Mouse (Mus musculus): ENCODE data around the gene Fgd1. TPM values are rescaled to one million over a fixed set of nuclear protein-coding genes. Genes with fewer than 3 reads are reported as not detected.

The Fgd1 gene
- polyA plus RNA-seq, 1 experiment from 2014 or later = 15.7 TPM

- Histone ChIP-seq H3K27me3 (ENCODE audit: control insufficient read depth, insufficient read depth, low read length) (no peaks in the 10 kb centered on the region), H3K27ac (replicated peaks; ENCODE audit: low read depth, low read length) (no peak overlapping the region), H3K36me3 (ENCODE audit: control insufficient read depth, insufficient read depth, low read length) (peaks cover 28% of the 10 kb centered on the region), H3K4me2 (ENCODE audit: low read length) (no peak overlapping the region), H3K4me3 (replicated peaks; ENCODE audit: low read depth, low read length) (no peak overlapping the region), H3K9me3 (ENCODE audit: control insufficient read depth, low read length) (no peaks in the 10 kb centered on the region), H3K9ac (replicated peaks; ENCODE audit: low read length) (no peak overlapping the region), H3K4me1 (ENCODE audit: control insufficient read depth, insufficient read depth, low read length) (no peaks in the 10 kb centered on the region)
- 91% methylated on average over 7 of the region's 7 CpGs for WGBS
- no peak for ATAC-seq (ENCODE audit: low FRiP score, low TSS enrichment)
- no peak for DNase-seq
Observed at GRCm38 (mm10) chrX:151066071-151066666, 20.2 kb downstream of the Fgd1 start.

GRCm38 (mm10) chrX:151067876-151068275 lies 21.9 kb downstream of the Fgd1 start:
- WGBS = 93% methylated on average over 5 of the region's 5 CpGs
- Histone ChIP-seq H3K4me3 (replicated peaks; ENCODE audit: low read depth, low read length) (no peak overlapping the region), H3K9me3 (ENCODE audit: control insufficient read depth, low read length) (no peaks in the 10 kb centered on the region), H3K9ac (replicated peaks; ENCODE audit: low read length) (no peak overlapping the region), H3K4me1 (ENCODE audit: control insufficient read depth, insufficient read depth, low read length) (no peaks in the 10 kb centered on the region), H3K36me3 (ENCODE audit: control insufficient read depth, insufficient read depth, low read length) (peaks cover 36% of the 10 kb centered on the region), H3K27ac (replicated peaks; ENCODE audit: low read depth, low read length) (no peak overlapping the region), H3K27me3 (ENCODE audit: control insufficient read depth, insufficient read depth, low read length) (no peaks in the 10 kb centered on the region), H3K4me2 (ENCODE audit: low read length) (no peak overlapping the region)
- DNase-seq (no peak), ATAC-seq (ENCODE audit: low FRiP score, low TSS enrichment) (no peak)

GRCm38 (mm10) chrX:151076007-151076406 lies 30.1 kb downstream of the Fgd1 start:
- Histone ChIP-seq H3K36me3 (ENCODE audit: control insufficient read depth, insufficient read depth, low read length) (peaks cover 32% of the 10 kb centered on the region), H3K4me3 (replicated peaks; ENCODE audit: low read depth, low read length) (no peak overlapping the region), H3K9ac (replicated peaks; ENCODE audit: low read length) (no peak overlapping the region), H3K9me3 (ENCODE audit: control insufficient read depth, low read length) (no peaks in the 10 kb centered on the region), H3K27me3 (ENCODE audit: control insufficient read depth, insufficient read depth, low read length) (no peaks in the 10 kb centered on the region), H3K4me2 (ENCODE audit: low read length) (no peak overlapping the region), H3K27ac (replicated peaks; ENCODE audit: low read depth, low read length) (no peak overlapping the region), H3K4me1 (ENCODE audit: control insufficient read depth, insufficient read depth, low read length) (no peaks in the 10 kb centered on the region)
- DNase-seq (no peak), ATAC-seq (ENCODE audit: low FRiP score, low TSS enrichment) (no peak)
- WGBS = 98% methylated on average over 5 of the region's 5 CpGs

- no peaks in the 10 kb centered on the region for H3K4me1 ChIP-seq (ENCODE audit: control insufficient read depth, insufficient read depth, low read length)
- ATAC-seq (ENCODE audit: low FRiP score, low TSS enrichment) (no peak), DNase-seq (peak; percentile 13)
- 77% methylated on average over 4 of the region's 4 CpGs for WGBS
- H3K27ac ChIP-seq (replicated peaks; ENCODE audit: low read depth, low read length) = no peak overlapping the region
- H3K36me3 ChIP-seq (ENCODE audit: control insufficient read depth, insufficient read depth, low read length) = peaks cover 27% of the 10 kb centered on the region; the same call in 1 of the 2 replicates
- H3K27me3 ChIP-seq (ENCODE audit: control insufficient read depth, insufficient read depth, low read length) = no peaks in the 10 kb centered on the region
- H3K4me2 ChIP-seq (ENCODE audit: low read length) = no peak overlapping the region
- no peaks in the 10 kb centered on the region for H3K9me3 ChIP-seq (ENCODE audit: control insufficient read depth, low read length)
- H3K4me3 ChIP-seq (replicated peaks; ENCODE audit: low read depth, low read length) = no peak overlapping the region
- H3K9ac ChIP-seq (replicated peaks; ENCODE audit: low read length) = no peak overlapping the region
Observed at GRCm38 (mm10) chrX:151076941-151077485, 31.1 kb downstream of the Fgd1 start.

- H3K9me3 ChIP-seq (ENCODE audit: control insufficient read depth, low read length) = no peaks in the 10 kb centered on the region
- no peak overlapping the region for H3K27ac ChIP-seq (replicated peaks; ENCODE audit: low read depth, low read length)
- peaks cover 46% of the 10 kb centered on the region for H3K36me3 ChIP-seq (ENCODE audit: control insufficient read depth, insufficient read depth, low read length)
- no peak overlapping the region for H3K4me2 ChIP-seq (ENCODE audit: low read length)
- no peak overlapping the region for H3K9ac ChIP-seq (replicated peaks; ENCODE audit: low read length)
- ATAC-seq (ENCODE audit: low FRiP score, low TSS enrichment) (no peak), DNase-seq (no peak)
- H3K27me3 ChIP-seq (ENCODE audit: control insufficient read depth, insufficient read depth, low read length) = no peaks in the 10 kb centered on the region
- no peak overlapping the region for H3K4me3 ChIP-seq (replicated peaks; ENCODE audit: low read depth, low read length)
- 78% methylated on average over 2 of the region's 2 CpGs for WGBS
- no peaks in the 10 kb centered on the region for H3K4me1 ChIP-seq (ENCODE audit: control insufficient read depth, insufficient read depth, low read length)
Observed at GRCm38 (mm10) chrX:151085599-151085998, 39.6 kb downstream of the Fgd1 start.

- ATAC-seq (ENCODE audit: low FRiP score, low TSS enrichment) (no peak), DNase-seq (no peak)
- Histone ChIP-seq H3K27me3 (ENCODE audit: control insufficient read depth, insufficient read depth, low read length) (no peaks in the 10 kb centered on the region), H3K27ac (replicated peaks; ENCODE audit: low read depth, low read length) (no peak overlapping the region), H3K4me3 (replicated peaks; ENCODE audit: low read depth, low read length) (no peak overlapping the region), H3K9ac (replicated peaks; ENCODE audit: low read length) (no peak overlapping the region), H3K4me2 (ENCODE audit: low read length) (no peak overlapping the region), H3K36me3 (ENCODE audit: control insufficient read depth, insufficient read depth, low read length) (peaks cover 50% of the 10 kb centered on the region), H3K9me3 (ENCODE audit: control insufficient read depth, low read length) (no peaks in the 10 kb centered on the region), H3K4me1 (ENCODE audit: control insufficient read depth, insufficient read depth, low read length) (no peaks in the 10 kb centered on the region)
- 79% methylated on average over 1 of the region's 1 CpGs for WGBS
Observed at GRCm38 (mm10) chrX:151087418-151087817, 41.5 kb downstream of the Fgd1 start.

GRCm38 (mm10) chrX:151096171-151097058 lies 50.5 kb downstream of the Fgd1 start, which contains the start of gene Tsr2:
Gene Tsr2, minus strand, starts transcription at chrX:151096543.
- peak within 1 kb of the TSS; percentile 59 for H3K4me2 ChIP-seq (ENCODE audit: low read length)
- peak within 1 kb of the TSS; percentile 53 for H3K9ac ChIP-seq (replicated peaks; ENCODE audit: low read length)
- peaks cover 5% of the 10 kb centered on the region; the same call in 1 of the 2 replicates for H3K4me1 ChIP-seq (ENCODE audit: control insufficient read depth, insufficient read depth, low read length)
- peak within 1 kb of the TSS; percentile 59 for H3K4me3 ChIP-seq (replicated peaks; ENCODE audit: low read depth, low read length)
- H3K27me3 ChIP-seq (ENCODE audit: control insufficient read depth, insufficient read depth, low read length) = no peaks in the 10 kb centered on the region
- H3K27ac ChIP-seq (replicated peaks; ENCODE audit: low read depth, low read length) = peak within 1 kb of the TSS; percentile 60
- 27% methylated on average over 35 of the region's 35 CpGs for WGBS
- no peaks in the 10 kb centered on the region for H3K36me3 ChIP-seq (ENCODE audit: control insufficient read depth, insufficient read depth, low read length)
- no peaks in the 10 kb centered on the region for H3K9me3 ChIP-seq (ENCODE audit: control insufficient read depth, low read length)
- DNase-seq = peak; percentile 89
- ATAC-seq (ENCODE audit: low FRiP score, low TSS enrichment) = peak; percentile 90

- Histone ChIP-seq H3K4me2 (ENCODE audit: low read length) (no peak overlapping the region), H3K36me3 (ENCODE audit: control insufficient read depth, insufficient read depth, low read length) (no peaks in the 10 kb centered on the region), H3K9me3 (ENCODE audit: control insufficient read depth, low read length) (no peaks in the 10 kb centered on the region), H3K9ac (replicated peaks; ENCODE audit: low read length) (no peak overlapping the region), H3K4me1 (ENCODE audit: control insufficient read depth, insufficient read depth, low read length) (no peaks in the 10 kb centered on the region), H3K4me3 (replicated peaks; ENCODE audit: low read depth, low read length) (no peak overlapping the region), H3K27ac (replicated peaks; ENCODE audit: low read depth, low read length) (peak overlapping the region; percentile 61), H3K27me3 (ENCODE audit: control insufficient read depth, insufficient read depth, low read length) (no peaks in the 10 kb centered on the region)
- DNase-seq (peak; percentile 45), ATAC-seq (ENCODE audit: low FRiP score, low TSS enrichment) (peak; percentile 55; the same call in 1 of the 2 replicates)
- WGBS = 44% methylated on average over 7 of the region's 7 CpGs
Observed at GRCm38 (mm10) chrX:151107301-151108067, 61.5 kb downstream of the Fgd1 start.
